Mouse (Mus musculus): ENCODE results near the gene Il1rl2.

Il1rl2 gene

GRCm38 (mm10) chr1:40324457-40324856, at the start of gene Il1rl2:
Gene Il1rl2, plus strand, starts transcription at chr1:40324610.
- no peak for TF ChIP-seq GATA4 (IDR thresholded peaks at IDR 0.05; ENCODE audit: insufficient replicate concordance, low read length)

GRCm38 (mm10) chr1:40275285-40276013, 49.0 kb upstream of the Il1rl2 start:
- TF ChIP-seq GATA4 (IDR thresholded peaks at IDR 0.05; ENCODE audit: insufficient replicate concordance, low read length) = no peak

DNA sequence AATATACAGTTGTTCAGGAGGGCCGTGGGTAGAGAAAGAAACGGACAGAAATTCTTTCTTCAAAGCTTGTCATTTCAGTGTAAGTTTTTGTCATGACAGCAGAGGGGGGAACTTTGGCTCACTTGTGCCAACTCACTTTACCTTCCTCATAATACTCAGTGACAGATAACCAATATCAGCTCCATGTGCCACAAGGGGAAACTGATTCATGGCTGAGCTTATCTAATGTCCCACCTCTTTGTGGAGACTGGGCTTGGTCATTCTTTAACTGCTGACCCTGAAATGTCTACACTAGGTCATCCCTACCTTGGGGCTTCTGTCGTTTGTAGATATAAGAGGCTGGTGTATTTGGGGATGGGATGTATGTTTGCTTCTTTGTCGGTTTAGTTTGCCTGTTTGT, 46.5 kb upstream of the Il1rl2 start:
- TF ChIP-seq GATA4 (IDR thresholded peaks at IDR 0.05; ENCODE audit: insufficient replicate concordance, low read length) = no peak

- TF ChIP-seq GATA4 (IDR thresholded peaks at IDR 0.05; ENCODE audit: insufficient replicate concordance, low read length) = no peak
Observed at GRCm38 (mm10) chr1:40278720-40279119, 45.7 kb upstream of the Il1rl2 start.

GRCm38 (mm10) chr1:40279182-40279743, 45.1 kb upstream of the Il1rl2 start:
- TF ChIP-seq GATA4 (IDR thresholded peaks at IDR 0.05; ENCODE audit: insufficient replicate concordance, low read length) = no peak

DNA sequence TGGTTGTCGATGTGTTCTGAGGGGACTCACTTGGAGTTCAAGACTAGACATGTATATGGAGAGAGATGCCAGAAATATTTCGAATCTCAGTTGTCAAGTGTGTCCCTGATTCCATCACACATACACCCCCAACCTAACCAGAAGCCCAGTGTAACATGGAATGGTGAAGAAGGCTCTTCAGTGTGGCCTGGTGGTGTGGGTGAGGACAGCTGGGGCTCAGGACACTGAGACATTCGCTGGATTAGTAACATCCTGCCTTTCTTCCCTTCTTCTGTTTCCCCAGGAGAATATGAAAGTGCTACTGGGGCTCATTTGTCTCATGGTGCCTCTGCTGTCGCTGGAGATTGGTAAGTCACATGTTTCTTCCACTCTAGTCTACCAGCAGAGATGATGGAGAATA, 42.5 kb upstream of the Il1rl2 start:
- no peak for TF ChIP-seq GATA4 (IDR thresholded peaks at IDR 0.05; ENCODE audit: insufficient replicate concordance, low read length)

DNA sequence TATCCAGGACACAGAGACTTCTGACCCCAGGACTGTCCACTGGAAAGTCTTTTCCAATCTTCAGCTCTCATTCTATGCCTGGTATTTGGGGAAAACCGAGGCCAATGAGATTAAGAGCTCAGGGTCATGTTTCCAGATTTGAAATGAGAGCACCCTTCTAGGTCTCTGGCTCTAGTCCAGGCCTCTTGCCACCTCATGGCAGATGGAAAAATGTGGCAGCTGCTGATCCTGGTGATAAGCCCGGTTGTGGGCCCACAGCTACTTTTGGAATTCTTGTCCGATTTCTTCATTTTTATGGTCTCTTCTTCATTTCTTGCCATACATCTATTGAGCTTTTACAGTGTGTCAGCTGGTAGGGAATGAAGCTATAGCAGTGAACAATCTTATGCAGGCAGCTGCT, 42.0 kb upstream of the Il1rl2 start:
- no peak for TF ChIP-seq GATA4 (IDR thresholded peaks at IDR 0.05; ENCODE audit: insufficient replicate concordance, low read length)

DNA sequence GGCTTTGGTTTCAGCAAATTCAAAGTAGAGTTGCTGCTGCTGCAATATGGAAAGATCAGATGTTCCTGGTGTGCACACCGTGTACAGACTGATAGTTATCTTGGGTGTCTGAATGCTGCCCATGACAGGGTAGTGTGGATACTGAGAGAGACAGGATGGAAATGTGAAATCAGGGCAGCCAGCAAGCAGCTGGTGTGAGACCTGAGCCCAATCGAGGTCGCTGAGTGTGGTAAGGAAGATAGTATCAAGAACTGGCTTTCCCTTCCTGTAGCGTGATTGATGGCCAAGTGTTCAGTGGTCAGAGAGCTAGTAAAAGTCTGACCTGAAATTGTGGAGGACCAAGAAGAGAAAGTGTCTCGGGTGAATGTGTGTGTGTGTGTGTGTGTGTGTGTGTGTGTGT, 40.4 kb upstream of the Il1rl2 start:
- TF ChIP-seq GATA4 (IDR thresholded peaks at IDR 0.05; ENCODE audit: insufficient replicate concordance, low read length) = no peak

DNA sequence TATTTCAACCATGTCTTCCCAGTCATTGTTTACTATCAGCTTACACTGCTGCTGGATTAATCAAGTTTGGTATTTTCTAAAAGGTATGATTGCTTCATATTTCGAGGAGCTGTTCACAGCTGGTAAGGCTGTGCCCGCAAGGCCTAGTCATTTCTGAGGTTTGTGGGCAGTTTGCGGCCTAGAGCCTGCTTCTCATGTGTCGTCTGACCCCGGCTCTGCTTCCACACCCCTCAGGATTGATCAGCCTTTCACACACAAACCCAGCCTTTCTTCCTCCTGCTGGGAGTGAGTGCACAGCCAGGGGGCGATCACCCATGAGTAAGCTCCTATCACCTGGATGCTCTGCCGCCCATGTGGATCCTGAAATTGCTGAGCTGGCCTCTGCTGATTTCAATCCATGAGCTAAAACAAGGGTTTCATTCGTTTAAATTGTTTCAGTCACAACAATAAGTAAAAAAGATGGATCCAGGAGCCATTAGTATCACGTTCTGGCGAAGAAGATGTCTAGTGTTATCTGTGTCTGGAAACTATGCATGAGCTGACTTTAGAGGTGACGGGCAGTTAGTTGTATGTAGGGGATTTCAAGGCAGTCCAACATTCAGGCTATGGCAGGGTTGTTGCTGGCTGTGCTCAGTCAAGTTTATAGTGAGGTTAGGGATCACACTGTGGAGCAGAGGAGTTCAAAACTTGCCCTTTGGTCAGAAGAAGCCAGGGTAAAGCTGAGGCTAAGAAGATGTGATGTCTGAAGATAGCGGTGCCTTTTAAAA, 33.7 kb upstream of the Il1rl2 start:
- TF ChIP-seq GATA4 (IDR thresholded peaks at IDR 0.05; ENCODE audit: insufficient replicate concordance, low read length) = no peak

DNA sequence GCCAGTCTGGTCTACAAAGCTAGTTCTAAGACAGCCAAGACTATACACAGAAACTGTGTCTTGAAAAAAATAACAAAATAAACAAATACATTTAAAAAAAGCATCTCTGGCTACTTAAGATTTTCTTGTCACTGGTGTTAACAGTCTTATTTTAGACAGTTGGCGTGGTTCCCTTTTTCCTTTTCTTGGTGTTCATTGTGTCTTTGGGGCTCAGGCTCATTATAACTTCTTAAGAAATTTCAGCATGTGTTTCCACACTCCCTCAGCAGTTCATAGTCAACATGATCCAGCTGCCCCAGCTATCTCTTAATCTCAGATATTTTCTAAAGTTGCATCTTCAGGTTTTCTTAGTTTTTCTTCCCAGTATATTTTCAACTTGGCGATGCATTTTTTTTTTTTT, 32.2 kb upstream of the Il1rl2 start:
- no peak for TF ChIP-seq GATA4 (IDR thresholded peaks at IDR 0.05; ENCODE audit: insufficient replicate concordance, low read length)

DNA sequence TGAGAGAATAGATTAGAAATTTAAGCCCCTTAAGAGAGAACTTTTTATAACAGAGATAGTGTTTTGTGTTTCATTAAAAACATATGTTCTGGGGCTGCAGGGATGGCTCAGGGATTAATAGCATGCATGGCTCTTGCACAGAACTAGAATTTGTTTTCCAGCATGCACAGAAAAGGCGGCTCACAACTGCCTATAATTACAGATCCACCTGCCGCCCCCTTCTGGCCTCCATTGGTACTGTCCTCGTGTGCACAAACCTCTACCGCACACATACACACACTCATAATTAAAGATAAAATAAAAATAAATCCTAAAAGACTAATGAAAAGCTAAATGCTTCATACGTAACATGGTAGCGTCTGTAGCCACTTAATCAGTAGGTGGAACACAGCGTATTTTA, 30.5 kb upstream of the Il1rl2 start:
- TF ChIP-seq GATA4 (IDR thresholded peaks at IDR 0.05; ENCODE audit: insufficient replicate concordance, low read length) = no peak

GRCm38 (mm10) chr1:40294824-40295223, 29.6 kb upstream of the Il1rl2 start:
- TF ChIP-seq GATA4 (IDR thresholded peaks at IDR 0.05; ENCODE audit: insufficient replicate concordance, low read length) = no peak

DNA sequence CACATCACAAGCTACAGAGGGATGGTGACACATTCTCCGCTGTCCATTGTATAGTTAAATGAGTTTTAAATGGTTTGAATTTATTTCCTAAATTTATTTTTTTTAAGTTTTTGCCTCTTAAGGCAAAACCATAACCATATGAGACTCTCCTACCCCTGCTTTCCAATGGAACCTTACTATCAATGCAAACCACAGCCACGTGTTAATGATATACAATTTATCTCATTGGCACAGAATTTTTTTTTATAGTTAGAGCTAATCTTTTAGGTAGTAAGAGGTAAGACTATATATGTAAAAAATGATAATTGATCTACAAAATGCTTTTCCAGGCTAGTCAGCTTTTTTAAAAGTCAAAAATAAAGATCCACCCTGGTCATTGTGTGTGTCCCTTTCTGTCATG, 26.4 kb upstream of the Il1rl2 start:
- no peak for TF ChIP-seq GATA4 (IDR thresholded peaks at IDR 0.05; ENCODE audit: insufficient replicate concordance, low read length)

DNA sequence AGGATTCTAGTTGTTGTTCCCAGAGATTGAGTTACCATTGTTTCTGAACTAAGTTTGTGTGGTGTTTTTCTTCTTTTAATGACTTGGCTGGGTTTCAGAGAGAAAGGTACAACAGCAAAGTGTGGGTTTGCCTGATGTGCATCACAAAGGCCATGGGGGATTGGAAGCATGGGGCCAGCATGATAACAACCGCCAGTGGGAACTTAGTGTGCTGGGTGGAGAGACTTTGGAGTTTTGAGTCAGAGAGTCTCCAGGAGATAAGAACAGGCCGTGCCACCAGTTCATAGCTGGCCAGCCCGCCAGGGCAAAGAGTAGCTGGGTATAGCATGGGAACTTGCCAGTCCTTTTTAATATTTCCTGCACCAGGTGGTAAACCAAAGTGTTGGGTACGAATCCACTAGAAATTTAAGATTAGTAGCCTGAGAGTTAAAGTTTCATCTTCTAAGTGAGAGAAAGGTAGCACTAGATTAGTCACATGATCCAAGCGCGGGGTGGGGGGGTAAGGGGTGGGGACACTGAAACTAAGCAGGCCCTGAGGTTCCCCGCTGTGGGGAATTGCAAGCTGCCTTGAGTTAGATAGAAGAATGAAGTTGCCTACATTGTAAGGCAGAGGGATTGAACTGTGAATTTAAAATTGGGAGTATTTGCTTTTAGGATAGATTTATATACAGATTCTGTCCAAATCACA, 21.1 kb upstream of the Il1rl2 start:
- no peak for TF ChIP-seq GATA4 (IDR thresholded peaks at IDR 0.05; ENCODE audit: insufficient replicate concordance, low read length)

- no peak for TF ChIP-seq GATA4 (IDR thresholded peaks at IDR 0.05; ENCODE audit: insufficient replicate concordance, low read length)
Observed at GRCm38 (mm10) chr1:40306111-40306510, 18.3 kb upstream of the Il1rl2 start.

DNA sequence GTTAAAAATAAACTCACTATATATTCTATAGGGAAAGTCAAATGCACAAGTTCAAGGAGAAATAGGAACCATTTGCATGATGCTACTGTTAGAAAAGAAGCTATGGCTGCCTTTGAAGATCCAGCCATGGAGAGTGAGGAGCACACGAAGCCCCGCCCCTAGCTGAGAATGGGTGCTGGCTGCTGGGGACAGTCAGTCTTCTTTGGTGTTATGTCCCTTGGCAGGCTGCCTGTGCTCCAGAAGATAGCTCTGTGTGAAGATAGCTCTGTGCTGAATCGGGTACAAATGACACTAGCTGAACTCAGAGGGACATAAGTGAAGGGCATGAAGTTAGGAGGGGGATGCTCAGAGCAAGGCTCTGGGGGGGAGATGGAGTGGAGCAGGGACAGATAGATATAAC, 13.3 kb upstream of the Il1rl2 start:
- TF ChIP-seq GATA4 (IDR thresholded peaks at IDR 0.05; ENCODE audit: insufficient replicate concordance, low read length) = no peak
